Comparison of ENCODE assay signal across 21 mouse cellular contexts in the genomic region with DNA sequence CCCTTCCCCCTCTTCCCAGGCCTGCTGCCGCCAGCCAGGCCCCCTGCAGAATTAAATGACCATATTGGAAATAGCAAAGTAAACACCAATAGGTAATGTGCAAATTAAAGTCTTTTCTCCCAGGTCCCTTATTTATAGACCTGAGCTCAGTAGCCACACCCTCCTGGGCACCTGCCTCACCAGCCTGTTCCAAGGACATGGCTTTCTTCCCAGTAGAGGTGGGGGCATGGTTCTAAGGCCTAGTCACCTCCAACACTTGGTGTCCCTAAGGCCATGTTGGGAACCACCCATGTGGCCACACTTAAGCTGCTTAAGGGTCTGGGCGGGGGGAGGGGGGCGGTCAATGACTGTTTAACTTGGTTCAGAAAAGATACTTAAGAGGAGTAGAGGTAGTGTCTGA.
DNase-seq lines count a peak whose midpoint lies in the region; ATAC-seq and TF ChIP-seq lines count a peak whose summit lies in the region.
"Had no signal": no experiment of that assay in that cellular context is flagged by ENCODE, and none has a peak within 500 bp of the region (broad histone marks: within the 10 kb centered on the region; RNA-seq: fewer than 3 reads in every experiment).

No protein-coding gene starts in this region.

- WGBS in stomach, embryonic 15.5 days: 80% methylated on average over 3 of the region's 3 CpGs
- WGBS in stomach, postnatal 0 days: 74% methylated on average over 3 of the region's 3 CpGs
- WGBS in stomach, embryonic 16.5 days: 83% methylated on average over 3 of the region's 3 CpGs

- H3K4me2 ChIP-seq in stomach, embryonic 15.5 days: no peak overlapping the region
- H3K4me2 ChIP-seq in stomach, postnatal 0 days (replicated peaks; ENCODE audit: low read depth): no peak overlapping the region
- H3K4me2 ChIP-seq in stomach, embryonic 16.5 days (ENCODE audit: low read depth, low read length): no peak overlapping the region
- H3K4me2 ChIP-seq: forebrain, embryonic 13.5 days; heart, embryonic 11.5 days; hindbrain, embryonic 13.5 days had no signal

- TF ChIP-seq EP300 in stomach, postnatal 0 days (optimal IDR thresholded peaks at IDR 0.05): no peak

- no peaks in the 10 kb centered on the region for H3K27me3 ChIP-seq in stomach, embryonic 15.5 days (replicated peaks)
- no peaks in the 10 kb centered on the region for H3K27me3 ChIP-seq in stomach, postnatal 0 days (ENCODE audit: control insufficient read depth, insufficient read depth, low read length)
- no peaks in the 10 kb centered on the region for H3K27me3 ChIP-seq in stomach, embryonic 16.5 days (ENCODE audit: control insufficient read depth, insufficient read depth, low read length)
- H3K27me3 ChIP-seq: forebrain, embryonic 13.5 days; hindbrain, embryonic 13.5 days had no signal

- H3K4me3 ChIP-seq in stomach, embryonic 15.5 days (replicated peaks): no peak overlapping the region
- no peak overlapping the region for H3K4me3 ChIP-seq in stomach, postnatal 0 days (ENCODE audit: low read depth, low read length)
- no peak overlapping the region for H3K4me3 ChIP-seq in stomach, embryonic 16.5 days (replicated peaks; ENCODE audit: low read length)
- H3K4me3 ChIP-seq: forebrain, embryonic 10.5 days; forebrain, embryonic 13.5 days; hindbrain, embryonic 10.5 days; hindbrain, embryonic 13.5 days had no signal

- H3K9ac ChIP-seq in stomach, embryonic 15.5 days: no peak overlapping the region
- H3K9ac ChIP-seq in stomach, postnatal 0 days (ENCODE audit: low read length): no peak overlapping the region
- H3K9ac ChIP-seq in stomach, embryonic 16.5 days (ENCODE audit: low read length): no peak overlapping the region
- H3K9ac ChIP-seq: forebrain, embryonic 13.5 days; hindbrain, embryonic 13.5 days had no signal

- no peaks in the 10 kb centered on the region for H3K9me3 ChIP-seq in stomach, embryonic 15.5 days
- no peaks in the 10 kb centered on the region for H3K9me3 ChIP-seq in stomach, postnatal 0 days (ENCODE audit: control insufficient read depth, low read length)
- H3K9me3 ChIP-seq in stomach, embryonic 16.5 days (replicated peaks; ENCODE audit: control insufficient read depth, low read length): no peaks in the 10 kb centered on the region
- H3K9me3 ChIP-seq: hindbrain, embryonic 13.5 days had no signal

- 0 out of 2 replicates have a peak, but pooled peaks cover 3% of the 10 kb centered on the region for H3K4me1 ChIP-seq in stomach, embryonic 15.5 days
- no peaks in the 10 kb centered on the region for H3K4me1 ChIP-seq in stomach, postnatal 0 days (replicated peaks; ENCODE audit: control insufficient read depth, insufficient read depth)
- no peaks in the 10 kb centered on the region for H3K4me1 ChIP-seq in stomach, embryonic 16.5 days (ENCODE audit: control insufficient read depth, insufficient read depth, low read length)
- H3K4me1 ChIP-seq: forebrain, embryonic 13.5 days had no signal

- intact Hi-C loops in heart, postnatal 25 days (cut with DNase I): no loop called here

- no peak overlapping the region for H3K27ac ChIP-seq in stomach, embryonic 15.5 days
- no peak overlapping the region for H3K27ac ChIP-seq in stomach, postnatal 0 days (replicated peaks)
- H3K27ac ChIP-seq in stomach, embryonic 16.5 days (ENCODE audit: low read length): no peak overlapping the region
- H3K27ac ChIP-seq: forebrain, embryonic 10.5 days; forebrain, embryonic 13.5 days; hindbrain, embryonic 10.5 days; hindbrain, embryonic 13.5 days had no signal

- no peak for TF ChIP-seq CTCF in stomach, postnatal 0 days (IDR thresholded peaks at IDR 0.05; ENCODE audit: low read depth)

- H3K36me3 ChIP-seq in stomach, embryonic 15.5 days: no peaks in the 10 kb centered on the region
- no peaks in the 10 kb centered on the region for H3K36me3 ChIP-seq in stomach, postnatal 0 days (ENCODE audit: control insufficient read depth, insufficient read depth, low read length)
- H3K36me3 ChIP-seq in stomach, embryonic 16.5 days (ENCODE audit: control insufficient read depth, insufficient read depth, low read length): no peaks in the 10 kb centered on the region
- H3K36me3 ChIP-seq: forebrain, embryonic 10.5 days; hindbrain, embryonic 10.5 days; hindbrain, embryonic 13.5 days had no signal

- DNase-seq in heart, adult 11 months: peak; percentile 90
- DNase-seq in heart, postnatal 25 days (ENCODE audit: low spot score): no peak
- DNase-seq in stomach, postnatal 0 days (ENCODE audit: low spot score): no peak
- no peak for DNase-seq in cerebellum, adult 9-11 months
- DNase-seq: adrenal gland, adult 2 months; adrenal gland, postnatal 25 days; cerebellum, adult 11-12 months; cerebellum, postnatal 14 days; gastrocnemius, postnatal 36 days; heart, postnatal 36 days; kidney, adult 11 months had no signal

- ATAC-seq in stomach, embryonic 15.5 days (ENCODE audit: insufficient read depth, low FRiP score, low read depth): peak; percentile 21; the same call in 1 of the 2 replicates
- ATAC-seq in stomach, postnatal 0 days (ENCODE audit: low FRiP score, low TSS enrichment): no peak
- ATAC-seq in stomach, embryonic 16.5 days (ENCODE audit: insufficient read depth, low FRiP score): peak; percentile 51; the same call in 1 of the 2 replicates
- ATAC-seq: CD4-positive, CD25-positive, alpha-beta regulatory T cell, adult 4 months; forebrain, embryonic 13.5 days; forebrain, embryonic 16.5 days; hindbrain, embryonic 16.5 days had no signal
